Mouse (Mus musculus): ENCODE results near the gene Tbrg4. TPM values are rescaled to one million over a fixed set of nuclear protein-coding genes. Genes with fewer than 3 reads are reported as not detected.
"Not testable (repeated sequence)": the region's sequence is repeated elsewhere in the genome, so short reads cannot be mapped to it uniquely, and the experiment has no call there.

Gene Tbrg4
- total RNA-seq (2021), result 10 to 100 TPM; 55.1 to 59.1 TPM
- long read RNA-seq, experiment 1, transcript Tbrg4-201 (12 exons, 2,290 nt), result major isoform, 25 of 50 reads
- long read RNA-seq, experiment 1, partial matches to known transcripts, result 6 of 50 reads
- long read RNA-seq, experiment 1, other reads (novel, unspliced or antisense), result 15 of 50 reads
- long read RNA-seq, experiment 2, transcript Tbrg4-201 (12 exons, 2,290 nt), result major isoform, 32 of 55 reads
- long read RNA-seq, experiment 2, transcript Tbrg4-211 (13 exons, 2,324 nt), result minor isoform, 7 of 55 reads
- long read RNA-seq, experiment 2, partial matches to known transcripts, result 9 of 55 reads
- long read RNA-seq, experiment 2, other reads (novel, unspliced or antisense), result 7 of 55 reads

DNA sequence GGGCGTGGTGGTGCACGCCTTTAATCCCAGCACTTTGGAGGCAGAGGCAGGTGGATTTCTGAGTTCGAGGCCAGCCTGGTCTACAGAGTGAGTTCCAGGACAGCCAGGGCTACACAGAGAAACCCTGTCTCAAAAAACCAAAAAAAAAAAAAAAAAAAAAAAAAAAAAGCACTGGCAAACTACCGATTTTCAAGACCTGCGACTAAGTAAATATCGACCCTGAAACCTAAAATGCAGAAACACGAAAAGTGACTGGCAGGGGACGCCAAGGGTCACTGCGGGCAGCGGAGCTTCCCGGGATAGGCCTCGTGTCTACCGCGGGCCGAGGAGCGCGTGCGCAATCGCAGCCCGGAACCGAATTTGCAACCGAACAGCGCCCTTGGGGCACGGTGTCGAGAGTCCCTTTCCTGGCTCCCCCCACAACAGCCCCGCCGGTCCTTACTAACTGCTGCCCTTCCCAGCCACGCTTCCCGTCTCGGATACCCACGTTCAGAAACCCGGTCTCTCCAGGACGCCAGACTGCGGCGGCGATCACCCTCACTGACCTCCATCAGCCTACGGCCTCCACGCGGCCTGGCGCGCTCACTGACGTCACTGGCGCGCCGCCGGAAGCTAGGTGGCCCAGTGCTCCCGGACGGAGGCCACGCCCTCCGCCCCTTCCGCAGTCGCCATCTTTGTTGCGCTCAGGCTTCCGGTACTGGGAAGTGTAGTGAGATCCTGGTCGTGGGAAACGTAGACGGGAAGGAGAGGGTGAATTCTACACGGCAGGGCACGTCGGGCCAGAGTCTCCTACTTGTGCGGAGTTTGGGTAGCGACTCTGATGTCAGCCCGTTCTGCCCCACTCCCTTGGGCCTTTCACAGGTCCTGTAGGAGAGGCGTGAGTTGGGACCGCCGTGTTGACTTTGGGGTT, at the start of gene Tbrg4:
Gene Tbrg4, minus strand, starts transcription at position 590 of the 910 bp plus-strand sequence.
- peak; percentile 87 to 94 for DNase-seq (ENCODE audit: low spot score in 2 of 2)

DNA sequence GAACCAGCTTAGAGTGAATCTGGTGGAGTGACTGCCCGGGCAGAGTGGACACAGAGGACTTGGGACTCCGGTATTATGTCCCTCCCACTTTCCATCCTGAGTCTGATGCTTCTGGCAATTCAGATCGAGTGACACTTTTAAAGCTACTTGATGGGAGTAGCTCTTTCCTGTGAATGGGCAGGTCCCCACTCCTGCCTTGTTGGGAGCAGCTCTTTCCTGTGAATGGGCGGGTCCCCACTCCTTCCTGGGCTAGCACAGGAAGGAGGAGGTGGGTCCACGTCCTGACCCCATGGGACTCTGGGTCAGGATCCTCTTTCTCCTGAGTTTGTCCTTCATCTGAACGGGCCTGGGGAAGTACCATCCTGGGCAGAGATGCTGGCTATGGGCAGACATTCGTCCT, 49.5 kb upstream of the Tbrg4 start:
- DNase-seq (ENCODE audit: low spot score in 2 of 2), result no peak

DNA sequence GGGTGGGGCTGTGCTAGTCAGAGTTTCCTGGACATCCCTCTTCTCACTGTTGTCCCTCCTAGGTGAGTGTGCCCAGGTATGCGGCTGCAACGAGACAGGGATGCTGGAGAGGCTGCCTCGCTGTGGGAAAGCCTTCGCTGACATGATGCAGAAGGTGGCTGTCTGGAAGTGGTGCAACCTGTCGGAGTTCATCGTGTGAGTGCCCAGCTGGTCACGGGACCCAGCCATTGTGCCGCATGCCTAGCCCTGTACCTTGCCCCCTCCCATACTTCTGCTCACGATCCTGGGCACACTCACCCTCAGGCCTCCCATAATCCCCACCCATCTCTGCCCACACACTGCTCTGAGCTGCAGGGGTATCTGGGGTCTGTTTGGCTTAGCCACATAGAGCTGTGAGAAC, 48.8 kb upstream of the Tbrg4 start:
- no peak for DNase-seq (ENCODE audit: low spot score in 2 of 2)

DNA sequence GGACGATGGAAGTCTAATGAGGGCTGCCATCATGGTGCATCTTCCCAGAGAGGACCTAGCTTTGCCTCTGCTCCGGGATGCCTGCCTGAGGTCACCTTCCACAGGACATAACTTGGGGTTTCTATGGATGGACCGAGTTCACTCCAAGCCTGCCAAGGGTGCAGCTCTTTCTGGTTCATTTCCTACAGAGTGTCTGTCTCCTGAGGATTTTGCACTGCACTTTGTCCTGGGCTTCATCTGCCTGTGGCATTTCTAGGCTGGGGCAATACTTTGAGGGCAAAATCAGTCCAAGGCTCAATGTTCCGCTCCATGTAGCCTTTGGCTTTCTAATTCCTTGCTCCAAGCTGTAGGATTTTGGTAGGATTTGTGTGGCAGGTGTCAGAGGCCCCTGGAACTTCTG, 45.0 kb upstream of the Tbrg4 start:
- no peak for DNase-seq (ENCODE audit: low spot score in 2 of 2)

DNA sequence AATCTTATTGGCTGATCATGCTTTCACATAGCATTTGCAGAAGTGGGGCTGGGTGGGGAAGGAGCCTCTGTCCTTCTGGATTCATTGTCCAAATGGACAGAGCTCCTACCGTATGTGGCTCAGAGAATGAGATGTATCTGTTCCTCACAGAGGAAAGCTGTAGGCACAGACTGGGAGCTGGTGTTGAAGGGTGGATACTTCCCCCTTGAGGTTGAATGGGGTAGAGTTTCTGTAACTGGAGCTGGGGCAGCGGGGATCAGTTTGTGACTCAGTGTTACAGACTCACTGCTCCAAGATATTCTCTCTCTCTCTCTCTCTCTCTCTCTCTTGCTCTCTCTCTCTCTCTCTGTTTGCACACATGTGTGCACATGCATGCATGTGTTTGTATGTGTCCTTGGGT, 44.2 kb upstream of the Tbrg4 start:
- no peak for DNase-seq (ENCODE audit: low spot score in 2 of 2)

DNA sequence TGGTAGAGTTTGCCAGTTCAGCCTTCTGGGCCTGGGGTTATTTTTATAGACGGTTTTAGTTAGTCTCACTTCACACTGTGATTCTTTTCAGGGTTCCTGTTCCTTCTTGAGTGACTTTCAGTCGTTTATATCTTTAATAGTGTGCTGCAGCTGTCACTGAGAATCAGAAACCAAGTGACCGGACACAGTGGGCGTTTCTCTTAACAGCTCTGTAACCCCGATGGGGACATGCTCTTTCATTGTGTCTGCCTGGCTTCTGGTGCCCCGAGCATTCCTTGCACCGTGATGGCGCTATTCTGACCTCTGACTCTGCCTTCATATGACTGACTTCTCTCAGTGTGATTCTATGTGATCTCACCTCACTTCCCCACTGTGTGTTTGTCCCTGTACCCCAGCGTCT, 43.2 kb upstream of the Tbrg4 start:
- no peak for DNase-seq (ENCODE audit: low spot score in 2 of 2)

DNA sequence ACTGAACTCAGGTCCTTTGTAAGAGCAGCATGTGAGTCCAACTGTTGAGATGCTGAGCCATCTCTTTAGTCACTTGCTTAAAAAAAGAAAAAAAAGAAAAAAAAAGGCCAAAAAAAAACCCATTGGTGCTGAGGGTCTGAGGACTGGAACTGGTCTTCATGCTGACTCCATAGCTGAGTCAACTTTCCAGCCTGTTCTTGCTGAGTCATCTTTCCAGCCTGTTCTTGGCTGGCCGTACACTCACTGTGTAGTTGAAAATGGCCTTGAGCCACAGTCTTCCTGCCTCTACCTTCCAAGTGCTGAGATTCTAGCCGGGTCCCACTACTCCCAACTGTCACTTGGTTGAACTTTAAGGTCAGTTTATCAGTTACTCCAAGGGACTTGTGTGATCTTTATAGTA, 40.8 kb upstream of the Tbrg4 start:
- DNase-seq (ENCODE audit: low spot score in 2 of 2), result no peak

DNA sequence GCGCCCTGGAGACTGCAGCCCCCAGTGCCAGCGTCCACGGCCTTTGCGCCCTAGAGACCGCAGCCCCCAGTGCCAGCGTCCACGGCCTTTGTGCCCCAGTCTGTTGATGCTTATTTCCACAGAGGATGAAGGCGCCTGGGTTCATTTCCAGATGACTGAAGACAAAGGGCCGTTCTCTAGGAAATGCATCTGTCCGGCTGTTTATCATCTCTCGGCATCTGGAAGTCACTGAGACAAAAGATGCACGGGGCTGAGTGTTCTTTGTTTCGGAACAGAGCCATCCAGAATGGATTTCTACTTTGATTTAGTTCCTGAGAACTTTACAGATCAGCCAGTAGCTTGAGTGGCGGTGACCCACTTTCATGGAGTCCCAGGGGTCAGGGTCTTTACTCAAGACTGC, 35.3 kb upstream of the Tbrg4 start:
- no peak for DNase-seq (ENCODE audit: low spot score in 2 of 2)

DNA sequence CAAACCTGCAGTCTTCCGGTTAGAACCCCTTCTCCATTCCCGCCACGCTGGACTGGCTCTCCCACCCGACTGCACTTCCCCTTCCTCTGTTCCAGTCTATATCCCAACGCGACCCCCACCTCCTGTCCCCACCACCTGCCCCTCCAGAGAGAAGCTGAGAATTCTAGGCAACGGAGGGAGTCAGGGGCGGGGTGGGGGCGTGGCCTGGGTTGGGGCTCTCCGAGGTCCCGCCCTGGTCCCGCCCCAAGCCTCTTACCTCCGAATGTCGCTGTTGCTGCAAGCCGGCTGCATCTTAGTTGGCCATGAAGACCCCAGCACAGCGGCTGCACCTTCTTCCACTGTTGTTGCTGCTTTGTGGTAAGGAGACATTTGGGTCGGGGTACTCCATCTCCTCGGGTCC, 32.4 kb upstream of the Tbrg4 start, which contains the start of gene Ramp3:
Gene Ramp3, plus strand, starts transcription at position 251 of the 400 bp plus-strand sequence.
- no peak for DNase-seq (ENCODE audit: low spot score in 2 of 2)

DNA sequence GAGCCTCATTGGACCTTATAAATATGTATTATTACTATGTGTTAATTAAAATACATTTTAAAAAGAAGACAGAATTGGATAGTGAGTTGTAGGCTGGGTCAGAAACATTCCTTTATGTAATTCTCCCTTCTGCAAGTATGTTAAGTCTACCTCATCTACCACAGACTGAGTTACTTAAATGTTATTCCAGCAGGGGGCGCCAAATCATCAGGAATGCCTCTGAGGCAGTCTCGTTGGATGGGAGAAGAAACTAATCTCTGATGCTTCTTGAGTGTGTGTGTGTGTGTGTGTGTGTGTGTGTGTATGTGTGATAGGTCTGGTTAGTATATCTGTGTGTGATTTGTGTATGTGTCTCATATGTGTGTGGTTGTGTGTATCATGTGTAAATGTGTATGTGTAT, 29.0 kb upstream of the Tbrg4 start:
- DNase-seq (ENCODE audit: low spot score in 2 of 2), result peak; percentile 62 to 82

DNA sequence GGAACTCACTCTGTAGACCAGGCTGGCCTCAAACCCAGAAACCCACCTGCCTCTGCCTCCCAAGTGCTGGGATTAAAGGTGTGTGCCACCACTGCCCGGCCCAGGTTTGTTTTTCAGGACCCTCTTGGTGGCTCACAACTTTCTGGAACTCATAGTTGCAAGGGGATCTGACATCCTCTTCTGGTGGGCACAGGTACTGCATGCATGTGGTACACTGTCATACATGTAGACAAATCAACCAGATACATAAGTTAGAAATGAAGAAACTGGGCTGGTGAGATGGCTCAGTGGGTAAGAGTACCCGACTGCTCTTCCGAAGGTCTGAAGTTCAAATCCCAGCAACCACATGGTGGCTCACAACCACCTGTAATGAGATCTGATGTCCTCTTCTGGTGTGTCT, 27.1 kb upstream of the Tbrg4 start:
- not testable (repeated sequence) for DNase-seq (ENCODE audit: low spot score in 2 of 2)

DNA sequence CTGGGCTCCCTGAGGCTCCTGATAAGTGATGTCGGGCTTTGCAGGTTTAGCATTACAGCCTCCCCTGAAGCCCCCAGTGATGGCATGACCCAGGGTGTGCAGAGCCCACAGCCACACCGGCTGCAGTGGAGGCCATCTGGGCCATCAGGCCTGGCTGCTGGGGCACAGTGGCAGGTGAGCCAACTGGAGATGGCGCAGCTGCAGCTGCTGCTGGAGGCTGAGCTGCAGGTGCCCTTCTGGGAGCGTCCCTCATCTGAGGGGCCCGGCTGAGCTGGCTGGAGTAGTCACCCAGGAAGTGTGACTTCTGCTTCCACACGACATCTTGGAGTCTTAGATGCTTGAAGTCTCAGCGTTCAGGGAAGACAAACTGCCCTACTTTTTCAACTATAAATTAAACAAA, 24.7 kb upstream of the Tbrg4 start:
- DNase-seq (ENCODE audit: low spot score in 2 of 2), result no peak

DNA sequence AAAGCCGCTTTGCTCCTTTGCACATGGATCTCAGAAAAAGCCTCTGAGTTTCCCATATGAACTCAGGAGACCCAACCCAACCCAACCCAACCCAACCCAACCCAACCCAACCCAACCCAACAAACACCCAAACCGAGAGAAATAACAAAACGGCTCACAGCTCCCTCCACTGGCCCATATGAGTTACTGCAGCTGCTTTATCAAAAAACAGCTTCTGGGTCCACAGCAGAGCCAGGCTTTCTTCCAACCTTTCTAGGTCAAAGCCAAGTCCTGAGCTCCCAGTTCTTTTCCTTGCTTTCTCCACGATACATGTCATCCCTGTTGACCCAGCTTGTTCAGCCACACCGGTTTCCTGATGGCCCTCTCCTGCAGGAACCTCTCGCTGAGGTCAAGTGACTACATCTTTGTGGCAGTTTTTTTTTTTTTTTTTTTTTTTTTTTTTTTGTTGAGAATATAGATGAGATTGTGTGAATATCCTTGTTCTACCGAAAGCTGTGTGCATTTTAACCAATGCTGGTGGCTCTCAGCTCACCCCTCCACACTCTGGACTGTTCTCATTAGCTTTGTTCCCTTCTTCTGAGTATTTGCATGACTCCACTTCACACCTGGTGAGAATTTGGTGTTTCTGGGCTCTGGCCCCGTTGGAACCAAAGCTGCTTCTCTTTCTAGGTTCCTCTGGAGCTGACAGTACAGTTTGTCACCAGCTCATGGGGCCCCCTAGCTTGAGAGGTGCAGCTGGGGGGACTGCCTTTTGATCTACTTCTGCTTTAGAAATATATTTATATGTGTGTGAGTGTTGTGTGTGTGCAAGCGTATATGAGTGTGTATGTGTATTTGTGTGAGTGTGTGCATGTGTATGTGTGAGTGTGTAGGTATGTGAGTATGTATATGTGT, 22.2 kb upstream of the Tbrg4 start:
- DNase-seq (ENCODE audit: low spot score in 2 of 2), result no peak

DNA sequence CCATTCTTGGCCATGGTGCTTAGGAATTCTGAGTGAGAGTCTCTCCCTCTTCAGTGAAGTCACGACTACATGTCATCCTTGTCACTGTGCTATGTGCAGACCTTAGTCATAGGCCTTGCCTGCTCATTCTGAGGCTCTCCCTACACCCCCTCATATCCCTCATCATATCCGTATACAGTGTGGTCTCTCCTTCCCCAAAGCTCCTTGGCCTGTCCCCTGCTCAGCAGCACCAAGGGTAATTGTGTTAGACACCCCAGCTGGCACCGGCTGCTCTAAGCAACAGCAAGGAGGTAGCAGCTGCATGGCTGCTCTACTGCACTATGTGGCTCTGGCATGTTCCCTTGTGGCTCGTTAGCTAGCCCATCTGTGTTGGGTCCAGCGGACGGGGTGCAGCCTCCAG, 18.7 kb upstream of the Tbrg4 start:
- DNase-seq (ENCODE audit: low spot score in 2 of 2), result peak in 1 of 2 experiments; percentile 33

DNA sequence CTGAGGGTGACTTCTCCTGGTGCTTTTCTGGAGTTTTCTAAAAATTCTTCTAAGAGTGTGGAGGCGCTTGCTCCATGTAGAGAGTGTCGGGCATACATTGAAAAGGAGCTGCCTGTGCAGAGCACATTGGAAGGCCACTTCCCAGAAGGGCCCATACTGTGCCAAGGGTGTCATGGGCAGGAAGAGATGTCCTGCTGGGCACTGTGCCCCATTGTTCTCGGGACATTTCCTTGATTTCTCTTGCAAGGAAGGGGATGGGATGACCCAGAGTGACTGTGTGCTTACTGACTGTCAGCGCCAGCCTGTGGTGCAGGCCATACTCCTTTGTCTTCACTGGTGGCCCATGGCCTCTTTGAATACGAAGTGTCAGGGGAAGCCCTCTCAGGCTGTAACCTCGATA, 13.2 kb upstream of the Tbrg4 start:
- DNase-seq (ENCODE audit: low spot score in 2 of 2), result no peak

DNA sequence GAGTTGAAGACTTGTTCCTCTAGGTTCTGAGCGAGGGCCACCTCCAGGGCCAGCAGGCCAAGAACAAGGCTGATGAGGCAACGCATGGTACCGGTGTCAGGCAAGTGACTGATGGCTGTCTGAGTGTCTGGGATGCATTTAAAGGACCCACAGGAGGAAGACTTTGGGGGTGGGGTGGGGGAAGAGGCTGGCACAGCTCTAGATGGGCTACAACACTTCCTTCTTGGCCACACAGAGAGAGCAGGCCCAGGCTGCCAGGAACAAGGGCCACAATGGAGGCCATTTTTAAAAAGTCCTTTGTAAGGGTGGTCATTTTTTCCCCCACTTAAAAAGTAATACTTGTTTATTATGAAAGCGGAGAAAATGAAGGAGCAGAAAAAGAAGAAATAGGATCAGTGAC, 12.7 kb upstream of the Tbrg4 start, which contains the start of gene Wap:
Gene Wap, minus strand, starts transcription at position 101 of the 400 bp plus-strand sequence.
- no peak for DNase-seq (ENCODE audit: low spot score in 2 of 2)

DNA sequence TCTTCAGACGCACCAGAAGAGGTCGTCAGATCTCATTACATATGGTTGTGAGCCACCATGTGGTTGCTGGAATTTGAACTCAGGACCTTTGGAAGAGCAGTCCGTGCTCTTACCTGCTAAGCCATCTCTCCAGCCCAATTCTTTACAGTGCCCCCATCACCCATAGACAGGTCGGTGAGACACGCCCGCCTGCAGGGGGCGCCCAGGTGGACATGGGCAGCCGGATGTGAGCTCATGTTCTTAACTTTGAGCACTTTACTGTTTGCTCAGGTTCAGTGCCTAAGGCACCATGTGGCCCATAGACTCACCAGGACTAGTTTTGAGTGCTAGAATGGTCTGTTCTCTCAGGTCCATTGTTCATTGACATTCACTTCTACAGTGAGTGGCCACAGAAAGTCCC, 10.3 kb upstream of the Tbrg4 start:
- no peak for DNase-seq (ENCODE audit: low spot score in 2 of 2)

DNA sequence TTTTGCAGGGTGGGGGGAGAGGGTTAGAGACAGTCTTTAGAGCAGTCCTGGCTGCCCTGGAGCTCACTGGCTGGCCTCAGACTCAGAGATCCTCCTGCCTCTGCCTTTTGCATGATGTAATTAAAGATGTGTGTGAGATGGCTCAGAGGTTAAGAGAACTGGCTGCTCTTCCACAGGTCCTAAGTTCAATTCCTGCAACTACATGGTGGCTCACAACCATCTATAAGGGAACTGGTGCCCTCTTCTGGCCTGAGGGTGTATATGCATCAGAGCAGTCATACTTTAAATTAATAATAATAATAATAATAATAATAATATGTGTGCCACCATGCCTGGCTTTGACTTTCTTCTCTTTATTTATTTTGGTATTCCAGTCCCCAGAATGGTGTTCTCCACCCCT, 3.8 kb upstream of the Tbrg4 start:
- DNase-seq (ENCODE audit: low spot score in 2 of 2), result no peak

DNA sequence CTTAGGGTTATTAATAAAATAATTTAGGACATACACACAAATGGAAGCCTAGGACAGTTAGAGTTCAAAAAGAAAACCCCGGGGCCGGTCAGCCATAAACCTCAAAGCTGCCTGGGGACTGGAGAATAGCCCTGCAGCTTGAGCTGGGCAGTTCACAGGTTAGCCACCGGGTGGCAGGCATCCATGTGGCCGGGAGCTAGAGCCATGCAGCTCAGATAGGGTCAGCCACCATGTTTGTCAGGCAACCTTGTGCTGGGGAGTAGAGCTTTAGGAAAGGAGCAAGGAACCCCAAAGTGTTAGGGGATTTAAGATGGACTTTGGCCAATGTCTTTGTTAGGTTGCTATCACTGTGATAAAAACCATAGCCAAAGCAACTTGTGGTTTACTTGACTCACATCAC, 2.7 kb upstream of the Tbrg4 start:
- peak in 1 of 2 experiments; percentile 62 for DNase-seq (ENCODE audit: low spot score in 2 of 2)

DNA sequence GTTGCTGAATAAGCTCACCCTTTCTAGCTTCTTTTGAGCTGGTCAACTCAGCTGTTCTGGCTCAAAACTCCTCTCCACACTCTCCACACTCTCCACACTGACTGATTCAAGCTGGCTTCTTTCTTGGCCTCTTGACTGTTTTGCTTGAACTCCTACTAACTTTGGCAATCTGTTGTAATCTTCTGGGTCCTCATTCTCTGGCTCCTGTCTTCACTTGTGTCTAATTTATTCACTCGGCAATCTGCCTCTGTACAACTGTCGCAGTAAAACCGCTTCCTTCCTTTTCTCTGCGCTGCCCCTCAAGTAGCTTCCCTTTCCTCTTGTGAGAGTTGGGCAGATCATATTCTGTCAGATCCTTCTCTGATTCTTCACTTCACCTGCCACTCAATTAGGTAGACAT, 1.9 kb upstream of the Tbrg4 start:
- no peak for DNase-seq (ENCODE audit: low spot score in 2 of 2)

DNA sequence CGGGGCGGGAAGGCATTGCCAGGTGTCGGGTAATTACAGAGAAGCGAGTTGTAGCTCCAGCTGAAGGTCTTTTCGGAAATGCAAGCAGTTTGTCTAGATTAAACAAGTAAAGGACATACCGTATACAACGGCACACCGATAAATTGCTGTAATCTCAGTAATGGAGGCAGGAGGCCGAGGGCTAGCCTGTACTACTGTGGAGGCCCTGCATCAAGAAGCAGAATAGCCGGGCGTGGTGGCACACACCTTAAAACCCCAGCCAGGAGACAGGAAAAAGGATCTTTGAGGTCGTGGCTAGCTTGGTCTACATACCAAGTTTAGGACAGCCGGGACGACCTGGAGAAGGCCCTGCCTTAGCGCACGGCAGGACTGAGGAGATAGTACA, 513 bp upstream of the Tbrg4 start:
- no peak for DNase-seq (ENCODE audit: low spot score in 2 of 2)

Data from gastrocnemius, postnatal 4 days (tissue).